Mouse (Mus musculus): ENCODE results near the gene Cep135. TPM values are rescaled to one million over a fixed set of nuclear protein-coding genes. Genes with fewer than 3 reads are reported as not detected.

Gene Cep135
- polyA plus RNA-seq, 1 experiment from 2014 or later: 7.2 TPM

- Histone ChIP-seq H3K27me3 (ENCODE audit: insufficient read depth, poor library complexity, severe bottlenecking) (no peaks in the 10 kb centered on the region), H3K27ac (no peak overlapping the region), H3K4me1 (replicated peaks) (no peaks in the 10 kb centered on the region), H3K4me3 (no peak overlapping the region), H3K9me3 (peaks cover 4% of the 10 kb centered on the region; the same call in 1 of the 2 replicates), H3K36me3 (peaks cover 82% of the 10 kb centered on the region)
- WGBS: 93% methylated on average over 5 of the region's 5 CpGs
- no peak for DNase-seq (ENCODE audit: low spot score)
Observed at GRCm38 (mm10) chr5:76674022-76674653, 85.6 kb downstream of the Cep135 start.

- H3K4me1 ChIP-seq (replicated peaks): no peaks in the 10 kb centered on the region
- H3K36me3 ChIP-seq: peaks cover 86% of the 10 kb centered on the region
- no peaks in the 10 kb centered on the region for H3K27me3 ChIP-seq (ENCODE audit: insufficient read depth, poor library complexity, severe bottlenecking)
- no peak overlapping the region for H3K27ac ChIP-seq
- DNase-seq (ENCODE audit: low spot score): no peak
- peaks cover 12% of the 10 kb centered on the region; the same call in 1 of the 2 replicates for H3K9me3 ChIP-seq
- 85% methylated on average over 4 of the region's 4 CpGs for WGBS
- no peak overlapping the region for H3K4me3 ChIP-seq
Observed at GRCm38 (mm10) chr5:76675369-76675768, 86.9 kb downstream of the Cep135 start.

DNA sequence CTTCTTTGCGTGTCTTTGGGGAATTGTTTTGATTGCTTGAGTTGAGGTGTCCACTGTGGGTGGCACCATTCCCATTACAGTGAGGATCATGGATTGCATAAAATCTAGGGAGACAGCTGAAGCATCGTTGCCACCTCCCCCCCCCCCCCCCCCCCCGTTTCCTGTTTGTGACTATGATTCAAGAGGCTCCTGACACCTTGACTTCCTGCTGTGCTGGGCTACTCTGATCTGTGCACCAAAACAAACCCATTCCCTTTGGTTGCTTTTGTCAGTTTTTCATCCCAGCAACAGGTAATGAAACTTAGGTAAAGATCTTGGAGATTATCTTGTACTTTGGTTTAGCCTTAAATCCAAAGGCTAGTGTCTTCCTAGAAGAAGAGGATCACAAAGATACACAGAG is 92.5 kb downstream of the Cep135 start:
- H3K27ac ChIP-seq: no peak overlapping the region
- H3K36me3 ChIP-seq: peaks cover 46% of the 10 kb centered on the region
- peaks cover 13% of the 10 kb centered on the region; the same call in 1 of the 2 replicates for H3K9me3 ChIP-seq
- WGBS: 71% methylated on average over 3 of the region's 3 CpGs
- H3K4me3 ChIP-seq: no peak overlapping the region
- DNase-seq (ENCODE audit: low spot score): no peak
- peaks cover 29% of the 10 kb centered on the region for H3K4me1 ChIP-seq (replicated peaks)
- H3K27me3 ChIP-seq (ENCODE audit: insufficient read depth, poor library complexity, severe bottlenecking): no peaks in the 10 kb centered on the region

DNA sequence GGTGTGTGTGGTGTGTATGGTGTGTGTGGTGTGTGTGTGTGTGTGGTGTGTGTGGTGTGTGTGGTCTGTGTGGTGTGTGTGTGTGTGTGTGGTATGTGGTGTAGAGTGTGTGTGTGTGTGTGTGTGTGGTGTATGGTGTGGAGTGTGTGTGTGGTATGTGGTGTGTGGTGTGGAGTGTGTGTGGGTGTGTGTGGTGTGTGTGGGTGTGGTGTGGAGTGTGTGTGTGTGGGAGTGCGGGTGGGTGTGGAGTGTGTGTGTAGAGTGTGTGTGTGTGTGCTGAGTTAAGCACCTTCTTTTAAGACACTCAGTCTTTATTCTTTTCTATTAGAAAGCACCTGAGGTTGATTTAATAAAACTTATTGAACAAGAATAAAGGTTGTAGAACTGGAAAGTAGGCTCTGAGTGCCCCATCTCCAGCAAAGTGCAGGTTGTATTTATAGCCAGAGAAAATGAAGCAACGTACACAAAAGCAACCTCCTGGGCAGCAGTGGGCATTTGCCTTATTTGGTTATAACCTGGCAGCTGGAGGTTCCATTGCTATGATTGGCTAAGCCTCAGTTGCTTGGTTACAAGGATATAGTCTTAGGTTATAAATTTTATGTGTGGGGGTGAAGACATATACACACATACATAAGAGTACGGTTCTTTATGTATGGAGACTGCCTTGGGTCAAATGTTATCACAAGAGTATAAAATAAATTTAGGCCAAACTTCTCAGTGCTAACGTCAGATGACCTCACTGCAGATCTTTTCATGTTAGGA is 93.6 kb downstream of the Cep135 start:
- H3K27ac ChIP-seq: peak overlapping the region; percentile 54; the same call in 1 of the 2 replicates
- H3K36me3 ChIP-seq: peaks cover 44% of the 10 kb centered on the region
- no peak overlapping the region for H3K4me3 ChIP-seq
- peaks cover 13% of the 10 kb centered on the region; the same call in 1 of the 2 replicates for H3K9me3 ChIP-seq
- no peaks in the 10 kb centered on the region for H3K27me3 ChIP-seq (ENCODE audit: insufficient read depth, poor library complexity, severe bottlenecking)
- peaks cover 29% of the 10 kb centered on the region for H3K4me1 ChIP-seq (replicated peaks)
- DNase-seq (ENCODE audit: low spot score): no peak
- 80% methylated on average over 4 of the region's 4 CpGs for WGBS

GRCm38 (mm10) chr5:76683455-76683854 is 95.0 kb downstream of the Cep135 start:
- Histone ChIP-seq H3K27ac (peak overlapping the region; percentile 16; the same call in 1 of the 2 replicates), H3K4me1 (replicated peaks) (peaks cover 29% of the 10 kb centered on the region), H3K4me3 (no peak overlapping the region), H3K27me3 (ENCODE audit: insufficient read depth, poor library complexity, severe bottlenecking) (no peaks in the 10 kb centered on the region), H3K9me3 (peaks cover 13% of the 10 kb centered on the region; the same call in 1 of the 2 replicates), H3K36me3 (peaks cover 42% of the 10 kb centered on the region)
- 70% methylated on average over 5 of the region's 5 CpGs for WGBS
- no peak for DNase-seq (ENCODE audit: low spot score)

GRCm38 (mm10) chr5:76684658-76685605 is 96.4 kb downstream of the Cep135 start:
- Histone ChIP-seq H3K27me3 (ENCODE audit: insufficient read depth, poor library complexity, severe bottlenecking) (no peaks in the 10 kb centered on the region), H3K27ac (no peak overlapping the region), H3K36me3 (peaks cover 30% of the 10 kb centered on the region), H3K4me3 (no peak overlapping the region), H3K4me1 (replicated peaks) (peaks cover 29% of the 10 kb centered on the region), H3K9me3 (0 out of 2 replicates have a peak, but pooled peaks cover 6% of the 10 kb centered on the region)
- DNase-seq (ENCODE audit: low spot score): no peak
- WGBS: 94% methylated on average over 15 of the region's 15 CpGs

- no peak overlapping the region for H3K4me3 ChIP-seq
- no peaks in the 10 kb centered on the region for H3K9me3 ChIP-seq
- DNase-seq (ENCODE audit: low spot score): no peak
- no peak overlapping the region for H3K27ac ChIP-seq
- peaks cover 10% of the 10 kb centered on the region for H3K4me1 ChIP-seq (replicated peaks)
- H3K27me3 ChIP-seq (ENCODE audit: insufficient read depth, poor library complexity, severe bottlenecking): no peaks in the 10 kb centered on the region
- peaks cover 23% of the 10 kb centered on the region for H3K36me3 ChIP-seq
- WGBS: 92% methylated on average over 10 of the region's 10 CpGs
Observed at GRCm38 (mm10) chr5:76687961-76688600, 99.6 kb downstream of the Cep135 start.

DNA sequence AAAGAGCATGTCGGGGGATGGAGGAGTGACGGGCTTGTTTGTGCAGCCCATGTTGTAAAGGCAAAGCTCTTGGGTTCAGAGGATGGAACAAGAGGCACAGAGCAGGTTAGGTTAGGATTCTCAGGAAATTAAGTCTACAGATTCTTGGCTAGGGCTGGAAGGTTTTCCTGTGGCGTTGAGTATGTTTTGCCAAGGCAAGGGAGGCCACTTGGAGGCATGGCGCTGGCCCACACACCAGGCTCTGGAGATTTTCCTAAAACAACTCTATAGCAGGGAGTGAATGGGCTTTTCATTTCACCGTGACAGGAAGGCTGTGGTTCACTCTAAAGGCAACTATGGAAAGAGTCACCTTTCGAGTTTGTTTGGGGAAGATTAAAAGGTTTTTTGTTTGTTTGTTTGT is 100.1 kb downstream of the Cep135 start:
- WGBS: 85% methylated on average over 6 of the region's 6 CpGs
- Histone ChIP-seq H3K27ac (no peak overlapping the region), H3K9me3 (no peaks in the 10 kb centered on the region), H3K36me3 (peaks cover 23% of the 10 kb centered on the region), H3K4me3 (no peak overlapping the region), H3K27me3 (ENCODE audit: insufficient read depth, poor library complexity, severe bottlenecking) (no peaks in the 10 kb centered on the region), H3K4me1 (replicated peaks) (peaks cover 4% of the 10 kb centered on the region; the same call in 1 of the 2 replicates)
- no peak for DNase-seq (ENCODE audit: low spot score)

GRCm38 (mm10) chr5:76690177-76690593 is 101.7 kb downstream of the Cep135 start:
- H3K27me3 ChIP-seq (ENCODE audit: insufficient read depth, poor library complexity, severe bottlenecking): no peaks in the 10 kb centered on the region
- WGBS: 81% methylated on average over 5 of the region's 5 CpGs
- H3K9me3 ChIP-seq: peaks cover 6% of the 10 kb centered on the region
- no peak overlapping the region for H3K4me3 ChIP-seq
- no peak for DNase-seq (ENCODE audit: low spot score)
- peaks cover 33% of the 10 kb centered on the region for H3K36me3 ChIP-seq
- no peak overlapping the region for H3K27ac ChIP-seq
- no peaks in the 10 kb centered on the region for H3K4me1 ChIP-seq (replicated peaks)

DNA sequence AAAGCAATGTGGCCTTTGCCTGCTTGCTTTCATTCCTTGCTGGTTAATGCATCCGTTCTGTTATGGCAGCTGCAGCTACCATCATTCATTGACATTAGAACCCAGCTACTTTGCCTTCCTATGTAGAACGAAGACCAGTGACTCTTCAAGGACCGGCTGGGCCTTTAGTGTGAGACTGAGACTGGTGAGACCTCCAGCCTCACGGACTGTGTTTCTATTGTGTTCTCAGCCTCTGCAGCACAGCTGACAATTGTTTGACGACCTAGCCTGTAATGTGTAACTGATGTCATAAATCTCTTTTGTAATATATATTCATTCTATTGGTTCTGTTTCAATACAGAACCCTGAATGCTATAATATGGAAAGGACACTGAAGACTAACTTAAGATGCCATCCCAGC is 102.8 kb downstream of the Cep135 start:
- no peaks in the 10 kb centered on the region for H3K4me1 ChIP-seq (replicated peaks)
- no peak overlapping the region for H3K4me3 ChIP-seq
- H3K27ac ChIP-seq: no peak overlapping the region
- H3K9me3 ChIP-seq: peaks cover 14% of the 10 kb centered on the region
- no peaks in the 10 kb centered on the region for H3K27me3 ChIP-seq (ENCODE audit: insufficient read depth, poor library complexity, severe bottlenecking)
- H3K36me3 ChIP-seq: peaks cover 37% of the 10 kb centered on the region
- DNase-seq (ENCODE audit: low spot score): no peak
- 87% methylated on average over 5 of the region's 5 CpGs for WGBS

- no peak for DNase-seq (ENCODE audit: low spot score)
- Histone ChIP-seq H3K27ac (no peak overlapping the region), H3K9me3 (peaks cover 14% of the 10 kb centered on the region), H3K27me3 (ENCODE audit: insufficient read depth, poor library complexity, severe bottlenecking) (no peaks in the 10 kb centered on the region), H3K36me3 (peaks cover 31% of the 10 kb centered on the region), H3K4me3 (no peak overlapping the region), H3K4me1 (replicated peaks) (no peaks in the 10 kb centered on the region)
- WGBS: 88% methylated on average over 12 of the region's 12 CpGs
Observed at GRCm38 (mm10) chr5:76691706-76692424, 103.4 kb downstream of the Cep135 start.

Data from hindbrain, embryonic 10.5 days (tissue).